Mouse (Mus musculus): ENCODE measurements around the gene Clybl. TPM values are rescaled to one million over a fixed set of nuclear protein-coding genes. Genes with fewer than 3 reads are reported as not detected.
A peak's percentile ranks its signal among the peaks of the same experiment; 100 is the strongest.

The Clybl gene
- polyA plus RNA-seq, 1 experiment from 2014 or later = 19.9 TPM

DNA sequence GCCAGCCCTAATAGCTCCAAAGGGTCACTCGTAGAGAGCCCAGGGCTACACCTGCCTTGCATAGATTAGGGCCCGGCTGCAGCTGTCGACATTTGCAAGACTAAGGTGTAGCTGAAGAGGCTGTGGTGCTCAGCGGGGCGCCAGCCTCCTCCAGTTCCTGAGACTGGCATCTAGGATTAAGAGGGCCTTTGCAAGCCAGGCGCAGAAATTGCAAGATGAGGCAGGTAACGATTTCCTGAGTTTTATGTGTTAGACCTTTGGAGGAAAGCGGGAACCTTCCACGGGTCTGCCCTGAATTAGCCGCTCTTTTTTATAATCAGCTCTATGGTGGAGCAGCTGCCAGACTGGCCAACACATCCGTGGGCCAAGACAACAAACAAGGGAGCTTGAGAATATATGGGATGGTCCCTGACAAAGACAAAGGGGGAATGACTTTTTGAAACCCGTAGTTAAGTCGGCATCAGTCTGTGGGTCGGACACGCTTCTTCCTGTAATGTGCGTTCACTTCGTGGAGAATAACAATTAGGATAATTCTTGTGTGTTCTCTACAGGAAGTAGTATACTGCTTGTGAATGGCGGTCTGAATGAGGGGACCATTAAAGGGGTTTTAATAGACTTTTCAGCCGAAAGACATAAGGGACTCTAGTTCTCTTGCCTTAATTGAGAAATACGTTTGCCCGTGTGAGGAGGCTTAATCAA, 74.2 kb downstream of the Clybl start:
- Histone ChIP-seq H3K36me3 (no peaks in the 10 kb centered on the region), H3K4me1 (peaks cover 5% of the 10 kb centered on the region; the same call in 1 of the 2 replicates), H3K27ac (no peak overlapping the region), H3K4me3 (no peak overlapping the region), H3K27me3 (peaks cover 48% of the 10 kb centered on the region), H3K9ac (no peak overlapping the region), H3K4me2 (peak overlapping the region; percentile 33), H3K9me3 (no peaks in the 10 kb centered on the region)
- WGBS = 4% methylated on average over 21 of the region's 21 CpGs
- no peak for ATAC-seq (ENCODE audit: insufficient number of reproducible peaks, insufficient read depth, low FRiP score, low TSS enrichment, low read depth)

DNA sequence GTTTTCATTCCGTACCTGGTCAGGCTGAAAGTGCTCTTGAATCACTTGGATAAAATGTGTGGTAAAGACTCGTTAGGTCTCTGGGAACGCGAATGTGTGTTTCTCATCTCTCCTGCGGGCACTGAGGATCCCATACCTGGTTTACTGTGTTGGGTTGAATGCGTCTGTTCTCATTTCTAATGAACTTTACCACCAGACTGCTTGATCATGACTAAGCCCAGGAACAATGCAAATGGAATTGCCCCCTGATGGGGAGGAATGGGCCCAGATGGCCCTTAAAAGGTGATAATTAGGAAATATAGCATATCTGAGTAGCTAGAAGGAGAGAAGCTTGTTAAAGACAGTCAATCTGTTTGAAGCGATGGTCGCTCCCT, 74.7 kb downstream of the Clybl start:
- no peak overlapping the region for H3K9ac ChIP-seq
- no peak for ATAC-seq (ENCODE audit: insufficient number of reproducible peaks, insufficient read depth, low FRiP score, low TSS enrichment, low read depth)
- peaks cover 48% of the 10 kb centered on the region for H3K27me3 ChIP-seq
- H3K36me3 ChIP-seq = no peaks in the 10 kb centered on the region
- no peaks in the 10 kb centered on the region for H3K9me3 ChIP-seq
- peak overlapping the region; percentile 33 for H3K4me2 ChIP-seq
- H3K4me1 ChIP-seq = peaks cover 5% of the 10 kb centered on the region; the same call in 1 of the 2 replicates
- WGBS = 14% methylated on average over 8 of the region's 8 CpGs
- no peak overlapping the region for H3K27ac ChIP-seq
- no peak overlapping the region for H3K4me3 ChIP-seq

DNA sequence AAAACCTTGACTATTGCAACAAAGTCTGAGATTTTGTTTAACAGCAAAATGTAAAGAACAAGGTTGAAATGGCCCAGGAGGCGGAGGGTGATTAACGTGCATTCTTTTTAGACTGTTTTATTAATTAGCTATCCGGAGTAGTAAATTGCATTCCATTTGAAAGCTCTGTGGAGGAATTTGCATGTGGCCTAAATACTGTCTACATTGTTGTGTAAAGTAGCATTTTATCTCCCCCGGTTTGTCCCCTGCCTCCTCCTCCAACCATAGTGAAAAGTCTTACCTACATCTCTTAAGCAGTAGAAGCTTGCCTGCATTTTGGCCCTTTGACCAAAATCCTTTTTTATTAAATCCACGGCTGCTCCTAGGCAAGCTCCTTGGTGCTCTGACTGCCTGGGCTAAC, 76.8 kb downstream of the Clybl start:
- Histone ChIP-seq H3K9ac (no peak overlapping the region), H3K4me1 (peaks cover 5% of the 10 kb centered on the region; the same call in 1 of the 2 replicates), H3K9me3 (no peaks in the 10 kb centered on the region), H3K36me3 (no peaks in the 10 kb centered on the region), H3K27me3 (peaks cover 48% of the 10 kb centered on the region), H3K27ac (no peak overlapping the region), H3K4me3 (no peak overlapping the region), H3K4me2 (no peak overlapping the region)
- ATAC-seq (ENCODE audit: insufficient number of reproducible peaks, insufficient read depth, low FRiP score, low TSS enrichment, low read depth) = no peak
- 39% methylated on average over 5 of the region's 5 CpGs for whole genome bisulfite sequencing

DNA sequence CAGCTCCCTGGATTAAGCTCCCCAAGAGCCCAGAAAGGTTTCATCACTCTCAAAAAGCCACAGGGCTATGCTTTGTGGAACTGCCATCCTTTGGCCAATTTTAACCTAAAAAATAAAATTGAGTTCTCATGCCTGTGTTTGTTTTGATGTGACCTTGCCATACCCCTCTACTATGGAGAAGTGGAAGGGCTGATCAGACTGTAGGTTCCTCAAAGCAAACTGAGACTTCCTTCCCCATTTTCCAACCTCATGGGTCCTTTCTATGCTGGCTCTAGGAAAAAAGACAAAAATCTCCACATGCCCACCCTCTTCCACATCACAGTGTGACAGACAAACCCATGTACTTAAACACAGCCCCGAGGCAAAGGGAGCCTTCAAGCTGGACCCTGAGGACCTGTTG, 79.7 kb downstream of the Clybl start:
- ATAC-seq (ENCODE audit: insufficient number of reproducible peaks, insufficient read depth, low FRiP score, low TSS enrichment, low read depth) = no peak
- 86% methylated on average over 1 of the region's 1 CpGs for WGBS
- peaks cover 24% of the 10 kb centered on the region for H3K27me3 ChIP-seq
- no peak overlapping the region for H3K4me2 ChIP-seq
- H3K27ac ChIP-seq = no peak overlapping the region
- H3K9me3 ChIP-seq = no peaks in the 10 kb centered on the region
- H3K4me1 ChIP-seq = no peaks in the 10 kb centered on the region
- no peak overlapping the region for H3K9ac ChIP-seq
- no peaks in the 10 kb centered on the region for H3K36me3 ChIP-seq
- no peak overlapping the region for H3K4me3 ChIP-seq

DNA sequence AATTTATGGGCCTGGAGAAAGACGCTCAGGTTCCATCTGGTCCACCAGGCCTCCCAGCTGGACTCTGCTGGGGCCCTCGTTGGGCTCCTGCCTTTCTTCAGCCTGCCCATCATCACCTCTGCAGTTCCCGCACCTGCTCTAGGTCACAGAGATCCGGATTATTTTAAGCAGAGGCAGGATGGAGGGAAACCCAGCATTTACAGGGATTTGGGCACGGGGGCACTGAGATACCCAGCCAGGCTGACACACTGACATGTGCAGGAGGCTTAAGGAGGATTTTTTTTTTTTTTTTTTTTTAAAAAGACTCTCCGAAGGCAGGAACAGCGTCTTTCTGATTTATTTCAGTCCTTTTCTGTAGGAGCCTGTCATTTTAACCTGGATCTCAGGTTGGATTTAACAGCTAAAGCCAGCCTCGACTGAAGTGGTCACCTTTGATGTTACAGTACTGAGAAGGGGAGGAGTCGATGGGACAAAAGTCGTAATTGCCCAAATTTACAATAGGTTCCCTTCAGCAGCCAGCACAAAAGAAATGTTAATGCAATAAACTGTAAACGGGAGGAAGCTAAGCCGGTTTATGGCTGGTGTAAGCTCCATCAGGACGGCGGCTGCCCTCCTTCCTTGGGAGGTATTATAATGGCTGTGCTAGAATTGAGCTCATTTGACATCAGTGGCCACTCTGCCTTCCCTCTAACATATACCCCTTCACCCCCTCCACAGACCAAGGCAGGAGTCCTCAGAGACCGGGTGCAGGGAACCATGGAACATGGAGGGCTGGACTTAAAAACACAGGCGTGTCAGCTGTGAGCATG, 81.6 kb downstream of the Clybl start:
- no peaks in the 10 kb centered on the region for H3K9me3 ChIP-seq
- WGBS = 48% methylated on average over 16 of the region's 16 CpGs
- no peak overlapping the region for H3K27ac ChIP-seq
- H3K9ac ChIP-seq = no peak overlapping the region
- H3K4me1 ChIP-seq = no peaks in the 10 kb centered on the region
- no peak overlapping the region for H3K4me2 ChIP-seq
- H3K27me3 ChIP-seq = peaks cover 8% of the 10 kb centered on the region
- no peaks in the 10 kb centered on the region for H3K36me3 ChIP-seq
- ATAC-seq (ENCODE audit: insufficient number of reproducible peaks, insufficient read depth, low FRiP score, low TSS enrichment, low read depth) = no peak
- no peak overlapping the region for H3K4me3 ChIP-seq

DNA sequence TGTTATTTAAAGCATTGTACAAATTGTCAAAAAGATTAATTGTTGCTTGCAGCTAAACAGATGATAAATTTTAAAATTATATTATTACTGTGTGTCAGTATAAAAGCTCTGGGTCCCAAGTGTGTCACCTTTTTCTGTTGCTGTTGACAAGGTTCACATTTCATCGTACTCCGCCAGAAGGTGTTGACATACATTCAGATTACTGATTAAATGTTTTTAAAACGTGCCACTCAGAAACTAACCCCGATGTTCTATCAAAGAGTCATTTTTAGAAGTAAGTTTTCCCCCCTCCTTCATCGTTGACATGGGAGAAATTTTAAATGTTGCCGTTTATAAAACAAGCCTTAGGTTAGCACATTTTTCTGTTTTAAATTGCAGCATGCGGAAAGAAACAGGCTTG, 83.7 kb downstream of the Clybl start:
- H3K36me3 ChIP-seq = no peaks in the 10 kb centered on the region
- no peak overlapping the region for H3K9ac ChIP-seq
- H3K9me3 ChIP-seq = no peaks in the 10 kb centered on the region
- no peak overlapping the region for H3K4me3 ChIP-seq
- 67% methylated on average over 7 of the region's 7 CpGs for WGBS
- H3K27ac ChIP-seq = no peak overlapping the region
- H3K4me1 ChIP-seq = no peaks in the 10 kb centered on the region
- H3K4me2 ChIP-seq = no peak overlapping the region
- 0 out of 2 replicates have a peak, but pooled peaks cover 1% of the 10 kb centered on the region for H3K27me3 ChIP-seq
- no peak for ATAC-seq (ENCODE audit: insufficient number of reproducible peaks, insufficient read depth, low FRiP score, low TSS enrichment, low read depth)

DNA sequence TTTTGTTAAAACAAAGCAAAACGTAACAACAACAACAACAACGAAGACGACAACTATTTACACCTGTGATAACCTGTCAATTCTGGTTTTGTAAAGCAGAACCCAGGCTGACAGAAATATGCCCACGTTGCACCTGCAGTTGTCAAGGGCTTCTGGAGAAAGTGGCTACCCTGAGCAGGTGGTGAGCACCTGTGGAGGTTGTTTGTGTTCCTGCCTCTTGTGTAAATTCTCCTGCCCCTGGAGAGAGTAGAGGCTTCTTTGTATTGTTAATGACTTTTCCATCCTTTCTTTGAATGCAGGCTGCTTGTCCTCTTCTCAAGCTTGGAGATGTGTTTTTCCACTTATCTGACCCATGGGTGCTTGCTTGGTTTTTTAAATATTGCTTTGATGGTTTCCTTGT, 86.1 kb downstream of the Clybl start:
- H3K9ac ChIP-seq = no peak overlapping the region
- H3K9me3 ChIP-seq = no peaks in the 10 kb centered on the region
- no peak overlapping the region for H3K4me3 ChIP-seq
- no peak for ATAC-seq (ENCODE audit: insufficient number of reproducible peaks, insufficient read depth, low FRiP score, low TSS enrichment, low read depth)
- no peak overlapping the region for H3K27ac ChIP-seq
- no peaks in the 10 kb centered on the region for H3K36me3 ChIP-seq
- H3K4me1 ChIP-seq = peaks cover 9% of the 10 kb centered on the region
- 36% methylated on average over 4 of the region's 4 CpGs for WGBS
- H3K4me2 ChIP-seq = no peak overlapping the region
- H3K27me3 ChIP-seq = 0 out of 2 replicates have a peak, but pooled peaks cover 12% of the 10 kb centered on the region

DNA sequence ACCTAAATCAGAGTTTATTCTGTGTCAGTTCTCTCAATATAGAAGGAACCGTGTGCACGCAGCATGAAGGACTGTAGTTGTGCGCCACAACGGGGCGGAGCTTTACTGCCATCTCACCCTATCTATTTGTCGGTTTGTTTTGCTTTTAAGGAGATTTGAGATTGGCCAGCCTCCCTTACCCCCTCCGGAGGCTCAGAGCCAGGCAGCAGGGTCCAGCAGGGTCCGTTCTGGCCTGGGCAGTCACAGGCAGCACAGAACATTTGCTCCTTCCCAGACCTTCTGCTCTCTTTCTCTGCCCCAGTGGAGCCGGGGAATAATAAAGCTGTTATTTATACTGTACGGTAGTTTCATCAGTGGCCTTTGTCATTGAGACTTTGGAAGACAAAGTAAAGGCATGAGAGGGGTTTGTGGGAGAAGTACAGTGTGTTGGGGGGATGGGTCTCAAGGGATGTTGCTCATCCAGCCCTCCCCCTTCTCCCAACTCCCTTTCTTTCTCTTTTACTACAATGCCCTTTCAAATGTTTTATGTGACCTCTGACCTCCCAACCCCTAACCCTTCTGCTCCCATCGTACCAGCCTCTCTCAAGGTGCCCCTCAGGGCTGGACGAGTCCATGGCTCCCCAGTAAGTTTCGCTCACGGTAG, 89.7 kb downstream of the Clybl start:
- Histone ChIP-seq H3K9ac (no peak overlapping the region), H3K27me3 (0 out of 2 replicates have a peak, but pooled peaks cover 12% of the 10 kb centered on the region), H3K4me2 (no peak overlapping the region), H3K4me3 (no peak overlapping the region), H3K36me3 (no peaks in the 10 kb centered on the region), H3K27ac (no peak overlapping the region), H3K4me1 (peaks cover 13% of the 10 kb centered on the region), H3K9me3 (no peaks in the 10 kb centered on the region)
- WGBS = 35% methylated on average over 14 of the region's 14 CpGs
- ATAC-seq (ENCODE audit: insufficient number of reproducible peaks, insufficient read depth, low FRiP score, low TSS enrichment, low read depth) = no peak

DNA sequence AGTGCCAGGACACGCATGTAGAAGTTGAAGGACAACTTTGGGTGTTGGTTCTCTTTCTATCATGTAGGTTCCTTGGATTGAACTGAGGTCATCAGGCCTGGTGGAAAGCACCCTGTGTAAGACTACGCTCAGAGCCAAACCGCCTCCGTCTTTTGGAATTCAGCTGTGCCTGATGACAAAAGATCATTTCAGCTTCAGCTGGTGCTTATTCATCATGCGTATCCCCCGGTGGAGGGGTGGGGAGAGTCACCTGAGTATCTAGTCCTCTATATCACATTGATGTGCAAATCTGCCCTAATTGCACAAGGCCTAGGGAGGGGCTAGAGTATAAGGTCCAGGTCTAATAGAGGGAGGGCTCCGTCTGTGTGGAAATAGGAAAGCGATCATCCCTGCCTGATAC, 95.6 kb downstream of the Clybl start:
- Histone ChIP-seq H3K27me3 (peaks cover 40% of the 10 kb centered on the region), H3K9ac (no peak overlapping the region), H3K4me2 (no peak overlapping the region), H3K4me3 (no peak overlapping the region), H3K36me3 (no peaks in the 10 kb centered on the region), H3K4me1 (peaks cover 16% of the 10 kb centered on the region), H3K9me3 (no peaks in the 10 kb centered on the region), H3K27ac (no peak overlapping the region)
- WGBS = 92% methylated on average over 8 of the region's 8 CpGs
- ATAC-seq (ENCODE audit: insufficient number of reproducible peaks, insufficient read depth, low FRiP score, low TSS enrichment, low read depth) = no peak

DNA sequence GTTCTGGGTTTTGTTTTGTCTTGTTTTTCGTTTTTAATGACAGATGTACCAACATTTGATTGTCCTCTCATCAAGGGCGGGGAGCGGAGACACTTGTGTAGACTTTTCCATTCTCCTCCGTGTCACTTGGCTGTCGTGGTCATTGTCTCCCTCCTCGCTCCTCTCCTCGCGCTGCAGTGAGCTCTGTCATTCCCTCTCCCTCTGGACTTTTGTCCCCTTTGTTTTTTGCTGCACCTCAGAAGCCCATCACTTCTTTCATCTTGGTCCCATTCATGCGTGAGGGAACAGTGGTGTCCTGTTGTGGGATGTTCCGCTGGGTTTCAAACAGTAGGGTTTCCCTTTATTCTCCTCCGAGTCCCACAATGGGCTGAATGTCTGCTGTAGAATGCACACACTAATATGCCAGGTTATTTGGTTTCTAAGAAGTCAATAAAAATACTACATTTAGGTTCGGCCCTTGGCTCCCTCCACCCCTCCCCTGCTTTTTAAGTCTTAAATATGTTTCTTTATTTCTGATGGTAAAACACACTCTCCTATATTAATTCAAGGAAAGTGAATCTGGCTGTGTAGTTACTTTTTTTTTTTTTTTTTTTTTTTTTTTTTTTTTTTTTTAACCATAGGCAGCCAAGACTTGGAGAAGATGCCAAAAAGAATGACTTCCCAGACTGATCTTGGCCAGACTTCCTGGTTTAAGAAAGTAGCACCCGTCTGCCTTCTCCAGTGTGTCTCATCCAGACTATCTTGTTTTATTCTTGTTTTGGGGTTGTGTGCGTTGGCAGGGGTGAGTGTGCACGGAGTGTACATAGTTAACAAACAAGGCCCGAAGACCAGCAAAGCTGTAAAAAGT, 98.2 kb downstream of the Clybl start:
- H3K4me2 ChIP-seq = no peak overlapping the region
- H3K9me3 ChIP-seq = no peaks in the 10 kb centered on the region
- H3K4me1 ChIP-seq = 0 out of 2 replicates have a peak, but pooled peaks cover 8% of the 10 kb centered on the region
- H3K9ac ChIP-seq = no peak overlapping the region
- H3K4me3 ChIP-seq = no peak overlapping the region
- WGBS = 49% methylated on average over 16 of the region's 16 CpGs
- H3K27ac ChIP-seq = no peak overlapping the region
- ATAC-seq (ENCODE audit: insufficient number of reproducible peaks, insufficient read depth, low FRiP score, low TSS enrichment, low read depth) = no peak
- no peaks in the 10 kb centered on the region for H3K36me3 ChIP-seq
- peaks cover 54% of the 10 kb centered on the region for H3K27me3 ChIP-seq
